Mouse (Mus musculus) liver, embryonic 15.5 days (tissue): ENCODE measurements around the gene Tpp1. TPM values are rescaled to one million over a fixed set of nuclear protein-coding genes. Genes with fewer than 3 reads are reported as not detected.
A peak's percentile ranks its signal among the peaks of the same experiment; 100 is the strongest.

Experiments used
- ATAC-seq: fragments of 200-750 bp; cut with Nextera tagmentation; 2 replicates; pipeline ENCODE4 v1.8.0; 2017; ENCODE audit warnings: moderate number of reproducible peaks, mild to moderate bottlenecking, moderate library complexity; ENCODE audit not compliant: insufficient read depth
- H3K27ac ChIP-seq: fragments of 300-500 bp; sonication (generic); replicated peaks from 2 replicates; pipeline ENCODE4 v1.5.1; 2015; ENCODE audit warnings: mild to moderate bottlenecking, inconsistent platforms
- H3K27me3 ChIP-seq: fragments of 300-500 bp; sonication (generic); 2 replicates; pipeline ENCODE4 v1.6.1; 2015; ENCODE audit warnings: mild to moderate bottlenecking, inconsistent platforms
- H3K36me3 ChIP-seq: fragments of 300-500 bp; sonication (generic); replicated peaks from 2 replicates; pipeline ENCODE4 v1.6.1; 2015; ENCODE audit warnings: moderate library complexity, mild to moderate bottlenecking, inconsistent platforms
- H3K4me1 ChIP-seq: fragments of 300-500 bp; sonication (generic); replicated peaks from 2 replicates; pipeline ENCODE4 v1.6.1; 2015; ENCODE audit warnings: inconsistent platforms
- H3K4me2 ChIP-seq: fragments of 300-500 bp; sonication (generic); 2 replicates; pipeline ENCODE4 v1.6.1; 2015; ENCODE audit warnings: moderate library complexity, mild to moderate bottlenecking, inconsistent platforms
- H3K4me3 ChIP-seq: fragments of 300-500 bp; sonication (generic); replicated peaks from 2 replicates; pipeline ENCODE4 v1.5.1; 2015; ENCODE audit warnings: mild to moderate bottlenecking, inconsistent platforms
- H3K9ac ChIP-seq: fragments of 300-500 bp; sonication (generic); 2 replicates; pipeline ENCODE4 v1.6.1; 2015; ENCODE audit warnings: moderate library complexity, mild to moderate bottlenecking, inconsistent platforms
- H3K9me3 ChIP-seq: fragments of 300-500 bp; sonication (generic); replicated peaks from 2 replicates; pipeline ENCODE4 v1.6.1; 2016; ENCODE audit warnings: inconsistent platforms
- WGBS: fragments of 180-500 bp; shearing (Covaris S2); methylation state at CpG from one replicate; pipeline ENCODE4 v1.1.7; 2015; ENCODE audit warnings: mixed read lengths; ENCODE audit not compliant: insufficient replicate concordance; 5-methylcytosine and 5-hydroxymethylcytosine counted together
- polyA plus RNA-seq: library from polyadenylated mRNA; unstranded; fragments of >200 nt; fragmentation: Nextera tagmentation; extraction: Ambion mirVana; gene quantifications from 2 replicates; pipeline ENCODE4 v1.2.1, GENCODE M21; 2015

The Tpp1 gene
- polyA plus RNA-seq, 1 experiment from 2014 or later, result 59.4 TPM

GRCm38 (mm10) chr7:105778553-105779265 is 26.7 kb upstream of the Tpp1 start:
- ATAC-seq, result peak; percentile 53; the same call in 1 of the 2 replicates
- Histone ChIP-seq H3K27ac (0 out of 2 replicates have a peak overlapping the region, but pooled peaks have one; percentile 19), H3K27me3 (peaks cover 11% of the 10 kb centered on the region), H3K9ac (no peak overlapping the region), H3K4me2 (no peak overlapping the region), H3K4me1 (0 out of 2 replicates have a peak, but pooled peaks cover 13% of the 10 kb centered on the region), H3K36me3 (no peaks in the 10 kb centered on the region), H3K9me3 (no peaks in the 10 kb centered on the region), H3K4me3 (no peak overlapping the region)
- WGBS, result 17% methylated on average over 4 of the region's 4 CpGs

- Histone ChIP-seq H3K4me3 (no peak overlapping the region), H3K9me3 (no peaks in the 10 kb centered on the region), H3K36me3 (no peaks in the 10 kb centered on the region), H3K4me2 (peak overlapping the region; percentile 27), H3K4me1 (0 out of 2 replicates have a peak, but pooled peaks cover 13% of the 10 kb centered on the region), H3K27me3 (peaks cover 6% of the 10 kb centered on the region; the same call in 1 of the 2 replicates), H3K9ac (no peak overlapping the region), H3K27ac (0 out of 2 replicates have a peak overlapping the region, but pooled peaks have one; percentile 19)
- ATAC-seq, result peak; percentile 39; the same call in 1 of the 2 replicates
- 22% methylated on average over 13 of the region's 13 CpGs for WGBS
Measured at GRCm38 (mm10) chr7:105777797-105778552, 25.9 kb upstream of the Tpp1 start.

- H3K9ac ChIP-seq, result no peak overlapping the region
- no peak overlapping the region for H3K4me2 ChIP-seq
- H3K9me3 ChIP-seq, result no peaks in the 10 kb centered on the region
- H3K27me3 ChIP-seq, result peaks cover 6% of the 10 kb centered on the region; the same call in 1 of the 2 replicates
- no peak overlapping the region for H3K4me3 ChIP-seq
- 0 out of 2 replicates have a peak, but pooled peaks cover 13% of the 10 kb centered on the region for H3K4me1 ChIP-seq
- no peaks in the 10 kb centered on the region for H3K36me3 ChIP-seq
- H3K27ac ChIP-seq, result no peak overlapping the region
- 60% methylated on average over 1 of the region's 1 CpGs for WGBS
- ATAC-seq, result no peak
Measured at GRCm38 (mm10) chr7:105777316-105777715, 25.3 kb upstream of the Tpp1 start.

GRCm38 (mm10) chr7:105776026-105776425 is 24.0 kb upstream of the Tpp1 start:
- Histone ChIP-seq H3K9ac (no peak overlapping the region), H3K27ac (no peak overlapping the region), H3K36me3 (no peaks in the 10 kb centered on the region), H3K4me2 (no peak overlapping the region), H3K4me3 (no peak overlapping the region), H3K9me3 (no peaks in the 10 kb centered on the region), H3K27me3 (no peaks in the 10 kb centered on the region), H3K4me1 (0 out of 2 replicates have a peak, but pooled peaks cover 13% of the 10 kb centered on the region)
- no peak for ATAC-seq
- 55% methylated on average over 2 of the region's 2 CpGs for WGBS

- 47% methylated on average over 8 of the region's 8 CpGs for WGBS
- no peak overlapping the region for H3K9ac ChIP-seq
- no peak overlapping the region for H3K4me3 ChIP-seq
- H3K27me3 ChIP-seq, result no peaks in the 10 kb centered on the region
- H3K27ac ChIP-seq, result no peak overlapping the region
- 0 out of 2 replicates have a peak, but pooled peaks cover 19% of the 10 kb centered on the region for H3K4me1 ChIP-seq
- no peak for ATAC-seq
- H3K9me3 ChIP-seq, result no peaks in the 10 kb centered on the region
- H3K4me2 ChIP-seq, result no peak overlapping the region
- H3K36me3 ChIP-seq, result no peaks in the 10 kb centered on the region
Measured at GRCm38 (mm10) chr7:105774661-105775060, 22.6 kb upstream of the Tpp1 start.

- Histone ChIP-seq H3K4me3 (no peak overlapping the region), H3K27ac (no peak overlapping the region), H3K9ac (no peak overlapping the region), H3K9me3 (no peaks in the 10 kb centered on the region), H3K36me3 (no peaks in the 10 kb centered on the region), H3K27me3 (no peaks in the 10 kb centered on the region), H3K4me2 (no peak overlapping the region), H3K4me1 (peaks cover 12% of the 10 kb centered on the region; the same call in 1 of the 2 replicates)
- WGBS, result 64% methylated on average over 5 of the region's 5 CpGs
- ATAC-seq, result no peak
Measured at GRCm38 (mm10) chr7:105773041-105773440, 21.0 kb upstream of the Tpp1 start.

GRCm38 (mm10) chr7:105772331-105772730 is 20.3 kb upstream of the Tpp1 start:
- Histone ChIP-seq H3K9ac (no peak overlapping the region), H3K36me3 (no peaks in the 10 kb centered on the region), H3K27me3 (no peaks in the 10 kb centered on the region; the same call in 1 of the 2 replicates), H3K9me3 (no peaks in the 10 kb centered on the region), H3K4me3 (no peak overlapping the region), H3K4me2 (no peak overlapping the region), H3K4me1 (peaks cover 16% of the 10 kb centered on the region; the same call in 1 of the 2 replicates), H3K27ac (no peak overlapping the region)
- 76% methylated on average over 15 of the region's 15 CpGs for WGBS
- no peak for ATAC-seq

GRCm38 (mm10) chr7:105769959-105770358 is 17.9 kb upstream of the Tpp1 start:
- no peak for ATAC-seq
- H3K4me3 ChIP-seq, result no peak overlapping the region
- H3K4me1 ChIP-seq, result peaks cover 16% of the 10 kb centered on the region; the same call in 1 of the 2 replicates
- 79% methylated on average over 3 of the region's 3 CpGs for WGBS
- H3K9me3 ChIP-seq, result no peaks in the 10 kb centered on the region
- H3K27ac ChIP-seq, result no peak overlapping the region
- no peaks in the 10 kb centered on the region; the same call in 1 of the 2 replicates for H3K27me3 ChIP-seq
- no peak overlapping the region for H3K4me2 ChIP-seq
- no peak overlapping the region for H3K9ac ChIP-seq
- H3K36me3 ChIP-seq, result no peaks in the 10 kb centered on the region

GRCm38 (mm10) chr7:105767729-105768165 is 15.7 kb upstream of the Tpp1 start:
- H3K4me1 ChIP-seq, result peaks cover 14% of the 10 kb centered on the region; the same call in 1 of the 2 replicates
- no peak overlapping the region; the same call in 1 of the 2 replicates for H3K27ac ChIP-seq
- H3K36me3 ChIP-seq, result no peaks in the 10 kb centered on the region
- peak; percentile 21; the same call in 1 of the 2 replicates for ATAC-seq
- peaks cover 13% of the 10 kb centered on the region for H3K27me3 ChIP-seq
- no peak overlapping the region; the same call in 1 of the 2 replicates for H3K4me2 ChIP-seq
- H3K9me3 ChIP-seq, result no peaks in the 10 kb centered on the region
- H3K4me3 ChIP-seq, result no peak overlapping the region
- WGBS, result 13% methylated on average over 6 of the region's 6 CpGs
- no peak overlapping the region for H3K9ac ChIP-seq

GRCm38 (mm10) chr7:105764331-105764730 is 12.3 kb upstream of the Tpp1 start:
- peaks cover 35% of the 10 kb centered on the region for H3K27me3 ChIP-seq
- no peak overlapping the region for H3K4me2 ChIP-seq
- H3K27ac ChIP-seq, result no peak overlapping the region
- no peaks in the 10 kb centered on the region for H3K36me3 ChIP-seq
- no peaks in the 10 kb centered on the region for H3K9me3 ChIP-seq
- H3K4me1 ChIP-seq, result peaks cover 15% of the 10 kb centered on the region; the same call in 1 of the 2 replicates
- ATAC-seq, result no peak
- 74% methylated on average over 11 of the region's 11 CpGs for WGBS
- no peak overlapping the region for H3K4me3 ChIP-seq
- no peak overlapping the region for H3K9ac ChIP-seq
